26 mouse cellular contexts compared by ENCODE assay signal in genomic region chr9:103383576-103383975, GRCm38 (mm10).
"Had no signal": no experiment of that assay in that cellular context is flagged by ENCODE, and none has a peak within 500 bp of the region (broad histone marks: within the 10 kb centered on the region; RNA-seq: fewer than 3 reads in every experiment).

No protein-coding gene starts in this region.

- H3K27me3 ChIP-seq: heart, embryonic 12.5 days; hindbrain, embryonic 12.5 days; intestine, embryonic 15.5 days; limb, embryonic 15.5 days; liver, embryonic 12.5 days had no signal

- H3K9ac ChIP-seq: heart, embryonic 12.5 days; hindbrain, embryonic 12.5 days; hindbrain, embryonic 14.5 days; intestine, embryonic 15.5 days; limb, embryonic 13.5 days; limb, embryonic 15.5 days; liver, embryonic 12.5 days; liver, embryonic 14.5 days had no signal

- H3K4me3 ChIP-seq: gastrocnemius, adult 2 months; heart, embryonic 10.5 days; heart, embryonic 12.5 days; hindbrain, embryonic 10.5 days; hindbrain, embryonic 12.5 days; intestine, embryonic 15.5 days; limb, embryonic 13.5 days; limb, embryonic 15.5 days; liver, embryonic 12.5 days had no signal

- H3K9me3 ChIP-seq: heart, embryonic 10.5 days; heart, embryonic 12.5 days; hindbrain, embryonic 10.5 days; hindbrain, embryonic 12.5 days; intestine, embryonic 15.5 days; limb, embryonic 13.5 days; limb, embryonic 15.5 days; liver, embryonic 12.5 days had no signal

- DNase-seq: gastrocnemius, adult 2 months; gastrocnemius, postnatal 10 days; gastrocnemius, postnatal 25 days; heart, postnatal 10 days; heart, postnatal 4 days; kidney, adult 18-20 months; kidney, adult 8-10 months; kidney, postnatal 14 days; kidney, postnatal 36 days; layer of hippocampus, adult 9-11 months; layer of hippocampus, postnatal 36 days; left cerebral cortex, postnatal 4 days had no signal

- H3K27ac ChIP-seq: gastrocnemius, adult 2 months; heart, embryonic 10.5 days; hindbrain, embryonic 10.5 days; hindbrain, embryonic 12.5 days; hindbrain, embryonic 14.5 days; intestine, embryonic 15.5 days; kidney, postnatal 0 days; limb, embryonic 13.5 days; limb, embryonic 15.5 days; liver, embryonic 12.5 days; liver, embryonic 14.5 days had no signal

- ATAC-seq: hindbrain, embryonic 16.5 days; inflammation-experienced regulatory T-cells, adult 6 months; intestine, embryonic 15.5 days; intestine, postnatal 0 days; liver, embryonic 12.5 days had no signal

- H3K4me2 ChIP-seq: heart, embryonic 12.5 days; hindbrain, embryonic 12.5 days; hindbrain, embryonic 14.5 days; intestine, embryonic 15.5 days; limb, embryonic 13.5 days; limb, embryonic 15.5 days; liver, embryonic 12.5 days had no signal

- H3K4me1 ChIP-seq: liver, embryonic 12.5 days had no signal

- H3K36me3 ChIP-seq: heart, embryonic 10.5 days; heart, embryonic 12.5 days; hindbrain, embryonic 10.5 days; hindbrain, embryonic 12.5 days; intestine, embryonic 15.5 days; limb, embryonic 13.5 days; limb, embryonic 15.5 days; liver, embryonic 12.5 days had no signal
